Mouse (Mus musculus) embryonic facial prominence, embryonic 11.5 days (tissue): ENCODE measurements at regions not wholly inside any gene's neighbourhood (a gene's known extent, or its start where the extent isn't known, plus 50 kb on each side); places are given as distances from the start of the nearest gene placed in this dataset.

ENCODE experiments used
- ATAC-seq: fragments of 200-750 bp; cut with Nextera tagmentation; replicated peaks from 2 replicates; pipeline ENCODE4 v1.8.0; 2017; ENCODE audit warnings: low read depth; ENCODE audit not compliant: insufficient number of reproducible peaks, low FRiP score, low TSS enrichment
- DNase-seq: peaks from one replicate; pipeline ENCODE4 v3.0.0-alpha.2; 2015; ENCODE audit warnings: low spot score
- H3K27ac ChIP-seq: fragments of 300-500 bp; sonication (generic); replicated peaks from 2 replicates; pipeline ENCODE4 v1.5.1; 2014; ENCODE audit warnings: mild to moderate bottlenecking, low read depth, low read length, control low read depth
- H3K27me3 ChIP-seq: fragments of 300-500 bp; sonication (generic); 2 replicates; pipeline ENCODE4 v1.6.1; 2014; ENCODE audit warnings: mild to moderate bottlenecking, low read length, moderate library complexity, mixed read lengths; ENCODE audit not compliant: control insufficient read depth, insufficient read depth
- H3K36me3 ChIP-seq: fragments of 300-500 bp; sonication (generic); replicated peaks from 2 replicates; pipeline ENCODE4 v1.6.1; 2014; ENCODE audit warnings: low read depth, mild to moderate bottlenecking, low read length, moderate library complexity, mixed read lengths; ENCODE audit not compliant: control insufficient read depth, insufficient read depth
- H3K4me1 ChIP-seq: fragments of 300-500 bp; sonication (generic); 2 replicates; pipeline ENCODE4 v1.6.1; 2014; ENCODE audit warnings: low read length, mixed read lengths; ENCODE audit not compliant: control insufficient read depth, insufficient read depth
- H3K4me2 ChIP-seq: fragments of 300-500 bp; sonication (generic); 2 replicates; pipeline ENCODE4 v1.6.1; 2014; ENCODE audit warnings: low read depth, mild to moderate bottlenecking, control low read depth, low read length, moderate library complexity
- H3K4me3 ChIP-seq: fragments of 300-500 bp; sonication (generic); 2 replicates; pipeline ENCODE4 v1.5.1; 2014; ENCODE audit warnings: low read depth, low read length, control low read depth
- H3K9ac ChIP-seq: fragments of 300-500 bp; sonication (generic); replicated peaks from 2 replicates; pipeline ENCODE4 v1.6.1; 2014; ENCODE audit warnings: mild to moderate bottlenecking, control low read depth, low read length
- H3K9me3 ChIP-seq: fragments of 300-500 bp; sonication (generic); replicated peaks from 2 replicates; pipeline ENCODE4 v1.6.1; 2016; ENCODE audit warnings: mild to moderate bottlenecking, low read length, inconsistent platforms, mixed read lengths; ENCODE audit not compliant: control insufficient read depth
- WGBS: fragments of 180-500 bp; shearing (Covaris S2); extraction: QIAGEN DNeasy Blood & Tissue Kit; methylation state at CpG from one replicate; pipeline ENCODE4 v1.1.7; 2014; 5-methylcytosine and 5-hydroxymethylcytosine counted together

- H3K27me3 ChIP-seq = no peaks in the 10 kb centered on the region
- 88% methylated on average over 4 of the region's 4 CpGs for WGBS
Observed at GRCm38 (mm10) chr3:52557296-52557695, 289.2 kb downstream of the Foxo1 start.

GRCm38 (mm10) chr3:52555038-52555437 is 286.9 kb downstream of the Foxo1 start:
- no peaks in the 10 kb centered on the region for H3K36me3 ChIP-seq

More at GRCm38 (mm10) chr3:52557296-52557695, 289.2 kb downstream of the Foxo1 start:
- Histone ChIP-seq H3K27ac (no peak overlapping the region), H3K4me3 (no peak overlapping the region), H3K4me2 (no peak overlapping the region), H3K9ac (no peak overlapping the region), H3K9me3 (no peaks in the 10 kb centered on the region), H3K36me3 (no peaks in the 10 kb centered on the region), H3K4me1 (no peaks in the 10 kb centered on the region)
- DNase-seq (no peak), ATAC-seq (no peak)

GRCm38 (mm10) chr3:52554490-52554889 is 286.4 kb downstream of the Foxo1 start:
- ATAC-seq = no peak

More at GRCm38 (mm10) chr3:52555038-52555437, 286.9 kb downstream of the Foxo1 start:
- ATAC-seq (no peak), DNase-seq (no peak)
- Histone ChIP-seq H3K9me3 (no peaks in the 10 kb centered on the region), H3K4me1 (no peaks in the 10 kb centered on the region), H3K27me3 (no peaks in the 10 kb centered on the region), H3K4me2 (no peak overlapping the region), H3K27ac (no peak overlapping the region), H3K9ac (no peak overlapping the region), H3K4me3 (no peak overlapping the region)
- WGBS = 78% methylated on average over 6 of the region's 6 CpGs

GRCm38 (mm10) chr3:52548201-52548893 is 280.2 kb downstream of the Foxo1 start:
- no peak overlapping the region for H3K27ac ChIP-seq
- H3K27me3 ChIP-seq = no peaks in the 10 kb centered on the region
- no peaks in the 10 kb centered on the region for H3K4me1 ChIP-seq
- H3K36me3 ChIP-seq = no peaks in the 10 kb centered on the region
- H3K9ac ChIP-seq = no peak overlapping the region
- ATAC-seq = no peak
- no peaks in the 10 kb centered on the region for H3K9me3 ChIP-seq
- H3K4me2 ChIP-seq = no peak overlapping the region
- no peak overlapping the region for H3K4me3 ChIP-seq
- no peak for DNase-seq
- WGBS = 90% methylated on average over 6 of the region's 6 CpGs

More at GRCm38 (mm10) chr3:52554490-52554889, 286.4 kb downstream of the Foxo1 start:
- Histone ChIP-seq H3K4me3 (no peak overlapping the region), H3K27me3 (no peaks in the 10 kb centered on the region), H3K9me3 (no peaks in the 10 kb centered on the region), H3K27ac (no peak overlapping the region), H3K36me3 (no peaks in the 10 kb centered on the region), H3K4me1 (no peaks in the 10 kb centered on the region), H3K4me2 (no peak overlapping the region), H3K9ac (no peak overlapping the region)
- DNase-seq = no peak
- 89% methylated on average over 1 of the region's 1 CpGs for WGBS

GRCm38 (mm10) chr3:52546035-52546434 is 277.9 kb downstream of the Foxo1 start:
- Histone ChIP-seq H3K4me3 (no peak overlapping the region), H3K27me3 (no peaks in the 10 kb centered on the region), H3K4me1 (no peaks in the 10 kb centered on the region), H3K9me3 (no peaks in the 10 kb centered on the region), H3K9ac (no peak overlapping the region), H3K27ac (no peak overlapping the region), H3K36me3 (no peaks in the 10 kb centered on the region), H3K4me2 (no peak overlapping the region)
- ATAC-seq (no peak), DNase-seq (no peak)
- 87% methylated on average over 5 of the region's 5 CpGs for WGBS

GRCm38 (mm10) chr3:52543006-52543405 is 274.9 kb downstream of the Foxo1 start:
- no peak overlapping the region for H3K4me3 ChIP-seq
- H3K9me3 ChIP-seq = no peaks in the 10 kb centered on the region
- H3K27ac ChIP-seq = no peak overlapping the region
- H3K36me3 ChIP-seq = no peaks in the 10 kb centered on the region
- no peaks in the 10 kb centered on the region for H3K4me1 ChIP-seq
- WGBS = 48% methylated on average over 6 of the region's 6 CpGs
- no peak overlapping the region for H3K4me2 ChIP-seq
- ATAC-seq (no peak), DNase-seq (no peak)
- no peak overlapping the region for H3K9ac ChIP-seq
- no peaks in the 10 kb centered on the region for H3K27me3 ChIP-seq

- Histone ChIP-seq H3K27me3 (no peaks in the 10 kb centered on the region), H3K36me3 (no peaks in the 10 kb centered on the region), H3K4me3 (no peak overlapping the region), H3K4me2 (no peak overlapping the region), H3K4me1 (no peaks in the 10 kb centered on the region), H3K27ac (no peak overlapping the region), H3K9me3 (no peaks in the 10 kb centered on the region), H3K9ac (no peak overlapping the region)
- peak; percentile 12 for DNase-seq
- WGBS = 21% methylated on average over 9 of the region's 9 CpGs
- ATAC-seq = no peak
Observed at GRCm38 (mm10) chr3:52540862-52541380, 272.8 kb downstream of the Foxo1 start.

- Histone ChIP-seq H3K4me3 (no peak overlapping the region), H3K4me1 (no peaks in the 10 kb centered on the region; the same call in 1 of the 2 replicates), H3K27me3 (no peaks in the 10 kb centered on the region), H3K4me2 (no peak overlapping the region), H3K9me3 (no peaks in the 10 kb centered on the region), H3K27ac (no peak overlapping the region), H3K9ac (no peak overlapping the region), H3K36me3 (no peaks in the 10 kb centered on the region)
- 0 out of 2 replicates have a peak, but pooled peaks have one; percentile 30 for ATAC-seq
- DNase-seq = peak; percentile 63
- WGBS = 32% methylated on average over 10 of the region's 10 CpGs
Observed at GRCm38 (mm10) chr3:52539813-52540378, 271.8 kb downstream of the Foxo1 start.
